Mouse (Mus musculus): ENCODE data around the gene Cbx4. TPM values are rescaled to one million over a fixed set of nuclear protein-coding genes. Genes with fewer than 3 reads are reported as not detected.
A peak's percentile ranks its signal among the peaks of the same experiment; 100 is the strongest.

Gene Cbx4
- polyA plus RNA-seq, 1 experiment = 9.3 TPM

GRCm38 (mm10) chr11:119035094-119035685, 50.8 kb downstream of the Cbx4 start:
- Histone ChIP-seq H3K27ac (ENCODE audit: insufficient read depth, low read depth, low read length) (no peak overlapping the region), H3K36me3 (ENCODE audit: control insufficient read depth, insufficient read depth, low read length) (no peaks in the 10 kb centered on the region), H3K4me1 (ENCODE audit: control insufficient read depth, insufficient read depth, low read length) (peaks cover 6% of the 10 kb centered on the region; the same call in 1 of the 2 replicates), H3K4me3 (ENCODE audit: insufficient read depth, low read depth, low read length) (no peak overlapping the region), H3K27me3 (replicated peaks; ENCODE audit: control insufficient read depth, insufficient read depth, low read length) (no peaks in the 10 kb centered on the region)
- WGBS = 15% methylated on average over 21 of the region's 21 CpGs
- DNase-seq = peak; percentile 79
- TF ChIP-seq POLR2A (IDR thresholded peaks at IDR 0.05; ENCODE audit: low read depth, low read length) = no peak
- no peak for TF ChIP-seq CTCF (conservative IDR thresholded peaks at IDR 0.05; ENCODE audit: insufficient read depth, insufficient read length, low read depth, low read length)

GRCm38 (mm10) chr11:119034635-119035034, 51.4 kb downstream of the Cbx4 start:
- Histone ChIP-seq H3K4me3 (ENCODE audit: insufficient read depth, low read depth, low read length) (no peak overlapping the region), H3K36me3 (ENCODE audit: control insufficient read depth, insufficient read depth, low read length) (no peaks in the 10 kb centered on the region), H3K27me3 (replicated peaks; ENCODE audit: control insufficient read depth, insufficient read depth, low read length) (no peaks in the 10 kb centered on the region), H3K4me1 (ENCODE audit: control insufficient read depth, insufficient read depth, low read length) (0 out of 2 replicates have a peak, but pooled peaks cover 4% of the 10 kb centered on the region), H3K27ac (ENCODE audit: insufficient read depth, low read depth, low read length) (no peak overlapping the region)
- 13% methylated on average over 19 of the region's 19 CpGs for WGBS
- TF ChIP-seq CTCF (conservative IDR thresholded peaks at IDR 0.05; ENCODE audit: insufficient read depth, insufficient read length, low read depth, low read length) (no peak), POLR2A (IDR thresholded peaks at IDR 0.05; ENCODE audit: low read depth, low read length) (no peak)
- no peak for DNase-seq

GRCm38 (mm10) chr11:119033874-119034558, 52.0 kb downstream of the Cbx4 start:
- Histone ChIP-seq H3K27me3 (replicated peaks; ENCODE audit: control insufficient read depth, insufficient read depth, low read length) (no peaks in the 10 kb centered on the region), H3K36me3 (ENCODE audit: control insufficient read depth, insufficient read depth, low read length) (no peaks in the 10 kb centered on the region), H3K27ac (ENCODE audit: insufficient read depth, low read depth, low read length) (no peak overlapping the region), H3K4me1 (ENCODE audit: control insufficient read depth, insufficient read depth, low read length) (0 out of 2 replicates have a peak, but pooled peaks cover 4% of the 10 kb centered on the region), H3K4me3 (ENCODE audit: insufficient read depth, low read depth, low read length) (no peak overlapping the region)
- DNase-seq = peak; percentile 85
- TF ChIP-seq POLR2A (IDR thresholded peaks at IDR 0.05; ENCODE audit: low read depth, low read length) = no peak
- peak; percentile 90 for TF ChIP-seq CTCF (conservative IDR thresholded peaks at IDR 0.05; ENCODE audit: insufficient read depth, insufficient read length, low read depth, low read length)
- 3% methylated on average over 26 of the region's 26 CpGs for WGBS

Other genes starting within 250 kb of the Cbx4 start
- 0.27 TPM in 2 replicates for gene Rbfox3, start 174.6 kb downstream of the Cbx4 start, polyA plus RNA-seq (2012; rRNA removed)
- gene Enpp7, start 98.0 kb downstream of the Cbx4 start, polyA plus RNA-seq (2012; rRNA removed) = not detected in 2 replicates
- gene Cbx2, start 63.3 kb downstream of the Cbx4 start, polyA plus RNA-seq (2012; rRNA removed) = 3.5 and 3.9 TPM in 2 replicates
- 2.1 and 2.7 TPM in 2 replicates for gene Cbx8, start 45.3 kb downstream of the Cbx4 start, polyA plus RNA-seq (2012; rRNA removed)
- 25.2 and 31.5 TPM in 2 replicates for gene Tbc1d16, start 142.3 kb upstream of the Cbx4 start, polyA plus RNA-seq (2012; rRNA removed)
- 0.27 and 0.30 TPM in 2 replicates for gene Ccdc40, start 142.4 kb upstream of the Cbx4 start, polyA plus RNA-seq (2012; rRNA removed)
- gene Gaa, start 181.7 kb upstream of the Cbx4 start, polyA plus RNA-seq (2012; rRNA removed) = 152 and 171 TPM in 2 replicates
- gene Eif4a3, start 213.9 kb upstream of the Cbx4 start, polyA plus RNA-seq (2012; rRNA removed) = 88.4 and 94.2 TPM in 2 replicates
- 3.7 and 3.9 TPM in 2 replicates for gene Card14, start 221.5 kb upstream of the Cbx4 start, polyA plus RNA-seq (2012; rRNA removed)